Mouse (Mus musculus): ENCODE data around the gene Tnfrsf21. TPM values are rescaled to one million over a fixed set of nuclear protein-coding genes. Genes with fewer than 3 reads are reported as not detected.
A peak's percentile ranks its signal among the peaks of the same experiment; 100 is the strongest.

Gene Tnfrsf21
- polyA plus RNA-seq, 1 experiment from 2014 or later, result 18.7 TPM

DNA sequence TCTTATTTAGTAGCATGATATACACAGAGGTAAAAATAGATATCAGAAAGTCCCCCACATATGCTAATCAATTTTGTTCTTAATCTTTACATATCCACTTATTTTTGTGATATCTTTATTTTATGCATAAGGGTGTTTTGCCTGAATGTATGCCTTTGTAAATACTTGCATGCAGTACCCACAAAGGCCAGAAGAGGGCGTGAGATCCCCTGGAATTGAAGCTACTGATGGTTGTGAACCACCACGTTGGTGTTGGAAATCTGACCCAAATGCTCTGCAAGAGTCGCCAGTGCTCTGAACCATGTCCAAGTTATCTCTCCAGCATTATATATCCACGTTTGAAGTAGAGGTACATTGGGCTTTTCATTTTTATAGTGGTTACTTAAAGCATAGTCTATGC, 28.7 kb upstream of the Tnfrsf21 start:
- DNase-seq (ENCODE audit: low spot score) (no peak), ATAC-seq (replicated peaks; ENCODE audit: low FRiP score, low TSS enrichment, low read depth) (no peak)
- Histone ChIP-seq H3K4me2 (ENCODE audit: low read length) (no peak overlapping the region), H3K9ac (ENCODE audit: low read length) (no peak overlapping the region), H3K27me3 (replicated peaks; ENCODE audit: control insufficient read depth, insufficient read depth, low read length) (no peaks in the 10 kb centered on the region), H3K27ac (ENCODE audit: low read depth) (no peak overlapping the region), H3K9me3 (ENCODE audit: control insufficient read depth, low read length) (no peaks in the 10 kb centered on the region), H3K4me1 (replicated peaks; ENCODE audit: control insufficient read depth, insufficient read depth, low read length) (no peaks in the 10 kb centered on the region), H3K36me3 (ENCODE audit: control insufficient read depth, insufficient read depth, low read length) (no peaks in the 10 kb centered on the region), H3K4me3 (ENCODE audit: low read depth, low read length) (no peak overlapping the region)
- 24% methylated on average over 4 of the region's 4 CpGs for WGBS

DNA sequence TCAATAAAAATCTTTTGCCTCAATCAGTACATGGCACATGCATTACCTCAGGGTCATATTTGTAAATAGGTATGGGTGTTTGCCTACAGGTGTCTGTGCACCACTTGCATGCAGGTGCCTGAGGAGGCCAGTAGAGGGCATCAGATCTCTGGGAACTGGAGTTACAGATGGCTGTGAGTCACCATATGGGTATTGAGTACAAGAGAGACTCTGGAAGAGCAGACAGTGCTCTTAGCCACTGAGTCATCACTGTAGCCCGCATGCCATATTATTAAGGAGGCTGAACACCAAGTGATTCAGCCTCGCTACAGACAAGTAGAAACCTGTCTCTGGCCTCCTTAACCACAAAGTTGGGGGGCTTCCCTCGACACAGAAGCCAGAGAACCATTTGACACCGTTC, 26.4 kb upstream of the Tnfrsf21 start:
- no peaks in the 10 kb centered on the region for H3K4me1 ChIP-seq (replicated peaks; ENCODE audit: control insufficient read depth, insufficient read depth, low read length)
- H3K4me3 ChIP-seq (ENCODE audit: low read depth, low read length), result no peak overlapping the region
- H3K27me3 ChIP-seq (replicated peaks; ENCODE audit: control insufficient read depth, insufficient read depth, low read length), result no peaks in the 10 kb centered on the region
- H3K4me2 ChIP-seq (ENCODE audit: low read length), result no peak overlapping the region
- no peak overlapping the region for H3K9ac ChIP-seq (ENCODE audit: low read length)
- no peak for ATAC-seq (replicated peaks; ENCODE audit: low FRiP score, low TSS enrichment, low read depth)
- H3K9me3 ChIP-seq (ENCODE audit: control insufficient read depth, low read length), result no peaks in the 10 kb centered on the region
- H3K36me3 ChIP-seq (ENCODE audit: control insufficient read depth, insufficient read depth, low read length), result no peaks in the 10 kb centered on the region
- 84% methylated on average over 4 of the region's 4 CpGs for WGBS
- H3K27ac ChIP-seq (ENCODE audit: low read depth), result no peak overlapping the region
- DNase-seq (ENCODE audit: low spot score), result no peak

DNA sequence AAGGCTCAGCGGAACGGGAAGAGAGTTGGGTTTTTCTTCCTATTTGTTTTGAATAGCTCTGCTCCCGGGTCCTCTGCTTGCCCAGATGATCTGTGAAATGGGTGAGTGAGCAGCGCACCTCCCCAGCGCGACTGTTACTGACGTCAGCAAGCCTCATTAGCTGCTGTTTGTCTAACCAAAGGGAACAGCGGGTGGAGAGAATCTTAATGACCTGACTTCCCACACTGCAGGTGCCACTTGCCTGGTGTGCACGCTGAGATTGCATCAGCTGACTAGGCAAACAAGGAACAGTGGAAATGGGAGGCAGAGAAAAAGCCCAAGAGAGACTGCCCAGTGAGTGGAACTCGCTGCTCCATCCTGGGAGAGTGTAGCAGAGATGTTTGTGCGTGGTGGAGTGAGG, 25.2 kb upstream of the Tnfrsf21 start:
- no peak overlapping the region for H3K9ac ChIP-seq (ENCODE audit: low read length)
- H3K27me3 ChIP-seq (replicated peaks; ENCODE audit: control insufficient read depth, insufficient read depth, low read length), result no peaks in the 10 kb centered on the region
- no peak for DNase-seq (ENCODE audit: low spot score)
- 59% methylated on average over 11 of the region's 11 CpGs for WGBS
- no peaks in the 10 kb centered on the region for H3K36me3 ChIP-seq (ENCODE audit: control insufficient read depth, insufficient read depth, low read length)
- no peak overlapping the region for H3K27ac ChIP-seq (ENCODE audit: low read depth)
- no peaks in the 10 kb centered on the region for H3K9me3 ChIP-seq (ENCODE audit: control insufficient read depth, low read length)
- no peak for ATAC-seq (replicated peaks; ENCODE audit: low FRiP score, low TSS enrichment, low read depth)
- H3K4me2 ChIP-seq (ENCODE audit: low read length), result no peak overlapping the region
- H3K4me3 ChIP-seq (ENCODE audit: low read depth, low read length), result no peak overlapping the region
- H3K4me1 ChIP-seq (replicated peaks; ENCODE audit: control insufficient read depth, insufficient read depth, low read length), result no peaks in the 10 kb centered on the region

DNA sequence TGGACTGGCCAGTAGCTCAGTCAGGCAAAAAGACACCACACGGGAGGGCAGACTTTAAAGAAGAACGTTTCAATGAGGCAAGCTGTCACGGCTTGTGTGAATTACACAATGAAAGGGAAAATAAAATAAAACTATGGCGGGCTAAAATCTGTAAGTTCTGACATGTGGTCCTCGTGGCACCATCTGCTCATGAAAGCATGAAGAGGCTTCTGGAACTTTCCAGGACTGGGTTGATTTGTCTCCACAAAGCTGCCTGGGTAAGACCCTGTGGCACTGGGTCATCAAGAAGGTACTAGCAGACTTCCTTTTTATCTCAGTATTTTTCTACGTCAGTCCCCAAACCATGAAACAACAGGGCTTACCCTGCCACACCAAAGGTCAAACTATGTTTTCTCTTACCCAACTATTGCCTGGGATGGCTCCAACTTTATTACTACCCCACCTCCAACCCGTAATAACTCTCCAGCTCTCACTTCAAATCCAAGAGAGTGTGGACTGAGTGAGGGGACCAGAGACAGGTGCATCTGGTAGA, 16.8 kb upstream of the Tnfrsf21 start:
- Histone ChIP-seq H3K4me1 (replicated peaks; ENCODE audit: control insufficient read depth, insufficient read depth, low read length) (no peaks in the 10 kb centered on the region), H3K27ac (ENCODE audit: low read depth) (no peak overlapping the region), H3K9me3 (ENCODE audit: control insufficient read depth, low read length) (no peaks in the 10 kb centered on the region), H3K27me3 (replicated peaks; ENCODE audit: control insufficient read depth, insufficient read depth, low read length) (no peaks in the 10 kb centered on the region), H3K9ac (ENCODE audit: low read length) (no peak overlapping the region), H3K4me3 (ENCODE audit: low read depth, low read length) (no peak overlapping the region), H3K4me2 (ENCODE audit: low read length) (no peak overlapping the region), H3K36me3 (ENCODE audit: control insufficient read depth, insufficient read depth, low read length) (no peaks in the 10 kb centered on the region)
- ATAC-seq (replicated peaks; ENCODE audit: low FRiP score, low TSS enrichment, low read depth) (no peak), DNase-seq (ENCODE audit: low spot score) (no peak)
- 71% methylated on average over 7 of the region's 7 CpGs for WGBS

DNA sequence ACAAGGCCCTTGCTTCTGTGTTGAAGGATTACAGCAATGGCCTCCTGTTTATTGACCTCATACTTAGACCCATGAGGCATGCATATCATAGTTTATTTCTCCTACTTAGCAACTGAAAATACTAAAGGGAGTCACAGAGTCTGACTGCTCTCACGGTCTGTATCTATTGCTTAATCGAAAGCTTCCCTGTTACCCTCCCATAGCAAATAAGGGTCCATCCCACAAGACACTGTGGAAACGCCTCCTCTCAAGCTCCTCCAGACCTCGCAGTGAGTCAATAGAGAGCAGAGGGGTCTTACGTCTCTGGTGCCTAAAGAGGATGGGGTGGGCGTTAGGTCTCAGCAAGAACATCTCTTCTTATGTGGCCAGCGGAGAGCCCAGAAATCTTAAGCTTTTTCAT, 15.8 kb upstream of the Tnfrsf21 start:
- 90% methylated on average over 7 of the region's 7 CpGs for WGBS
- Histone ChIP-seq H3K9ac (ENCODE audit: low read length) (no peak overlapping the region), H3K36me3 (ENCODE audit: control insufficient read depth, insufficient read depth, low read length) (no peaks in the 10 kb centered on the region), H3K27me3 (replicated peaks; ENCODE audit: control insufficient read depth, insufficient read depth, low read length) (no peaks in the 10 kb centered on the region), H3K9me3 (ENCODE audit: control insufficient read depth, low read length) (no peaks in the 10 kb centered on the region), H3K27ac (ENCODE audit: low read depth) (no peak overlapping the region), H3K4me2 (ENCODE audit: low read length) (no peak overlapping the region), H3K4me1 (replicated peaks; ENCODE audit: control insufficient read depth, insufficient read depth, low read length) (no peaks in the 10 kb centered on the region), H3K4me3 (ENCODE audit: low read depth, low read length) (no peak overlapping the region)
- DNase-seq (ENCODE audit: low spot score) (no peak), ATAC-seq (replicated peaks; ENCODE audit: low FRiP score, low TSS enrichment, low read depth) (no peak)

DNA sequence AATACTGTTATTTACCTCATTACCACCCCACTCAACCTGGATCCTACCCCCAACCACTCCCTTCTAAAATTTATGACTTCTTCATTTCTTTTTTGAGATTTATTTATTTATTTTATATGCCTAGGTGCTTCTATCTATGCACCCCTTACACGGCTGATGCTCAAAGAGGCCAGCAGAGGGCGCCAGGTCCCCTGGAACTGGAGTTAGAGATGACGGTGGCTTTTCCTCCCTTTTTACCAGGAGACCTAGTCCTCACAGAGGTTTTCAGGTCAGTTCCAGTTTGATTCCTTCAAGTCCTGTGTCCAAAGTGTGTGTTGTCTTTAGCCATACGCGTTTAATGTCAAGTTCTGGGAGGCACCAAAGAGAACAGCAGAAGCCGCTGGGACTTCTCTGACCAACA, 3.6 kb upstream of the Tnfrsf21 start:
- Histone ChIP-seq H3K27me3 (replicated peaks; ENCODE audit: control insufficient read depth, insufficient read depth, low read length) (no peaks in the 10 kb centered on the region), H3K27ac (ENCODE audit: low read depth) (no peak overlapping the region), H3K4me1 (replicated peaks; ENCODE audit: control insufficient read depth, insufficient read depth, low read length) (no peaks in the 10 kb centered on the region; the same call in 1 of the 2 replicates), H3K36me3 (ENCODE audit: control insufficient read depth, insufficient read depth, low read length) (no peaks in the 10 kb centered on the region), H3K9me3 (ENCODE audit: control insufficient read depth, low read length) (no peaks in the 10 kb centered on the region), H3K9ac (ENCODE audit: low read length) (no peak overlapping the region), H3K4me3 (ENCODE audit: low read depth, low read length) (no peak overlapping the region), H3K4me2 (ENCODE audit: low read length) (no peak overlapping the region)
- ATAC-seq (replicated peaks; ENCODE audit: low FRiP score, low TSS enrichment, low read depth) (no peak), DNase-seq (ENCODE audit: low spot score) (peak; percentile 72)
- 20% methylated on average over 6 of the region's 6 CpGs for WGBS

DNA sequence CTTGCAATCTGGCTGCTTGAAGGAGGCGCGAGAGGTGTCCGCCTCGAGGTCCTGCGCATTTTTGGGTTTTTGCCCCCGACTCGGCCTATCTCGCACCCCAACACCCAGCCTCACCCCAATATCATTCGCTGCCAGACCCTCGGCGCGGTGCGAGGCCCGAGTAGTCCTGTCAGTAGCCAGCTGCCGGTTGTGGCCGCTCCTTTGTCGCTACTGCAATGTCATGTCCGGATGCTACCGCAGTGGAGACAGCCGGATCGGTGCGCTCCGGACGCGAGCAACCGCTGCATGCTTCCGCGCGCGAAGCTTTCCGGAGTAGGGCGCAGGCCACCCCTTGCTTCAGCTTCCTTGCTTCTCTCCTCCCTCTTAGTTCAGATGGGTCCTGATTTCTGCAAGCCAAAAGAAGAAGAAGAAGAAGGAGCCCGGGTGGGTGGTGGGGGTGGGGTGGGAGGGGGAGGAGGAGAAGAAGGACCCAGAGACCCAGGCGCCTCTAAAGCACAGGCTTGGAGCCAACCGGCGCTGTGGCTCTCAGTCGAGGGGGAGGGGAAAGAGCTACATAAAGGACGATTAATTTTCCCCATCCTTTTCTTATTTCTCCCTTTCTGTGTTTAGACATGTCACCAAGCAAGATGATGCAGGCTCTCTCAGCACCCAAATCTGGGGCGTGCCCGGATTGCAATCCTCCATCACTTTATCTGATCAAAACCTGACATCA, 1.1 kb downstream of the Tnfrsf21 start:
- Histone ChIP-seq H3K4me3 (ENCODE audit: low read depth, low read length) (peak overlapping the region; percentile 74), H3K9me3 (ENCODE audit: control insufficient read depth, low read length) (no peaks in the 10 kb centered on the region), H3K36me3 (ENCODE audit: control insufficient read depth, insufficient read depth, low read length) (no peaks in the 10 kb centered on the region), H3K4me2 (ENCODE audit: low read length) (peak overlapping the region; percentile 92), H3K27me3 (replicated peaks; ENCODE audit: control insufficient read depth, insufficient read depth, low read length) (no peaks in the 10 kb centered on the region), H3K4me1 (replicated peaks; ENCODE audit: control insufficient read depth, insufficient read depth, low read length) (no peaks in the 10 kb centered on the region; the same call in 1 of the 2 replicates), H3K9ac (ENCODE audit: low read length) (peak overlapping the region; percentile 73), H3K27ac (ENCODE audit: low read depth) (no peak overlapping the region)
- under 1% methylated on average over 39 of the region's 40 CpGs for WGBS
- peak; percentile 54; the same call in 1 of the 2 replicates for ATAC-seq (replicated peaks; ENCODE audit: low FRiP score, low TSS enrichment, low read depth)
- DNase-seq (ENCODE audit: low spot score), result peak; percentile 80

DNA sequence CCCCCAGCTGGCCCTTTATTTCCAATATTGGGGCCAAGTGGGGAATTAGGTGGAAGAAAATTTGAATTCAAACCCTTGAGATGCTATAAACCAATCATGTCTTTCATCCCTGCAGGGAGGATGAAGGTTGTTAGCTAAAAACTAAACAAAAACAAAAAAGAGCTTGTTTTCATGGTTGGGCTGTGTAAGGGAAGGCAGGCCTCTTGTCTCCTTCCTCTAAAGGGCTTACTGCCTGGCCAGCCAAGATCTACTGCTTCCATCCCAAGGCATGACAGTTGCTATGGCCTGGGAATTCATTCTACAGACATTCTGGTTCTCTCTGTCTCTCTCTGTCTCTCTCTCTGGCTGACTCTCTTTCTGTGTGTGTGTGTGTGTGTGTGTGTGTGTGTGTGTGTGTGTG, 1.7 kb downstream of the Tnfrsf21 start:
- no peaks in the 10 kb centered on the region for H3K36me3 ChIP-seq (ENCODE audit: control insufficient read depth, insufficient read depth, low read length)
- H3K9ac ChIP-seq (ENCODE audit: low read length), result no peak overlapping the region
- ATAC-seq (replicated peaks; ENCODE audit: low FRiP score, low TSS enrichment, low read depth), result no peak
- no peak for DNase-seq (ENCODE audit: low spot score)
- H3K27ac ChIP-seq (ENCODE audit: low read depth), result no peak overlapping the region
- H3K4me2 ChIP-seq (ENCODE audit: low read length), result peak overlapping the region; percentile 92
- no peaks in the 10 kb centered on the region for H3K9me3 ChIP-seq (ENCODE audit: control insufficient read depth, low read length)
- peak overlapping the region; percentile 74 for H3K4me3 ChIP-seq (ENCODE audit: low read depth, low read length)
- H3K27me3 ChIP-seq (replicated peaks; ENCODE audit: control insufficient read depth, insufficient read depth, low read length), result no peaks in the 10 kb centered on the region
- H3K4me1 ChIP-seq (replicated peaks; ENCODE audit: control insufficient read depth, insufficient read depth, low read length), result no peaks in the 10 kb centered on the region; the same call in 1 of the 2 replicates

DNA sequence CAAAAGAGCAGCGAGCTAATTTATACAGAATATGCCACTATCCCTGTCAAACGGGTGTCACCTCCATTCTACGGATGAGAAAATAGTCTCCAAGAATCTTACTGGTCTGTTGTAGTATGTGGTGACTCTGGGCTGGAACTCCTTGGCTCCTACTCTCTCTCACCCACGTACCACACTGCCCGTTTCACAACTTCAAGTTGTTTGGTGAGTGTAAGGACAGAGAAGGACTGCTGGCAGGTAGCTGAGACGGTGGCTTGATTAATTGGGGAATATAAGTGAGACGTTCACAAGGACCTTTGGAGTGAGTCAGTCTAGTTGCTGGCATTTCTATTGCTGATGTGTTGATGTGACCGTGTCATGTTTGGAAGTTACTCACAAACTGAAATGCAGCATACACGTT, 3.3 kb downstream of the Tnfrsf21 start:
- H3K9me3 ChIP-seq (ENCODE audit: control insufficient read depth, low read length), result no peaks in the 10 kb centered on the region
- H3K4me1 ChIP-seq (replicated peaks; ENCODE audit: control insufficient read depth, insufficient read depth, low read length), result no peaks in the 10 kb centered on the region; the same call in 1 of the 2 replicates
- H3K4me3 ChIP-seq (ENCODE audit: low read depth, low read length), result no peak overlapping the region
- ATAC-seq (replicated peaks; ENCODE audit: low FRiP score, low TSS enrichment, low read depth), result no peak
- no peak overlapping the region for H3K27ac ChIP-seq (ENCODE audit: low read depth)
- H3K9ac ChIP-seq (ENCODE audit: low read length), result no peak overlapping the region
- 93% methylated on average over 9 of the region's 9 CpGs for WGBS
- H3K36me3 ChIP-seq (ENCODE audit: control insufficient read depth, insufficient read depth, low read length), result no peaks in the 10 kb centered on the region
- DNase-seq (ENCODE audit: low spot score), result no peak
- no peaks in the 10 kb centered on the region for H3K27me3 ChIP-seq (replicated peaks; ENCODE audit: control insufficient read depth, insufficient read depth, low read length)
- no peak overlapping the region for H3K4me2 ChIP-seq (ENCODE audit: low read length)
